In the genomic region with DNA sequence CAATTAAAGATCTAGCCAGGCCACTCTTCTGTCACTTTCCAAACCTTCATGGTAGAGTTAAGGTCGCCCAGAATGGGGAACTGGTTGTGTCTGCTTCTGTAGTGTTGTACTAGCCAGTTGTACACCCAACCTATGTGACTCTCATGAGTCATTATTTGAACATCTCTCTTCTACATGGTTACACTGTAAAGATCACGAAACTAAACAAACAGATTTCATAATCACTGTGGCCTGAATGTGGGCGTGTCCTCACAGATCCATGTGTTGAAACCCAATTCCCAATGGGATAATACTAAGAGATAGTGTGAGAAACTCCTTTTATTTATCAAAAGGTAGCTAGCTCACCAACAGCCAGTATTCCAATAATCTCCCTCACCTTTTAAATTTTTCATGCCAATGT, we compare ENCODE assay signal across 40 mouse cellular contexts. TPM values are rescaled to one million over a fixed set of nuclear protein-coding genes. Genes with fewer than 3 reads are reported as not detected.
DNase-seq lines count a peak whose midpoint lies in the region; ATAC-seq and TF ChIP-seq lines count a peak whose summit lies in the region.
"Had no signal": no experiment of that assay in that cellular context is flagged by ENCODE, and none has a peak within 500 bp of the region (broad histone marks: within the 10 kb centered on the region; RNA-seq: fewer than 3 reads in every experiment).

No protein-coding gene starts in this region.

- TF ChIP-seq CTCF in intestine, postnatal 0 days (IDR thresholded peaks at IDR 0.05; ENCODE audit: low read depth): no peak

- no peak overlapping the region for H3K4me3 ChIP-seq in intestine, embryonic 15.5 days (replicated peaks)
- H3K4me3 ChIP-seq in intestine, postnatal 0 days (ENCODE audit: low read depth, low read length): no peak overlapping the region
- H3K4me3 ChIP-seq in liver, embryonic 16.5 days (ENCODE audit: low read depth, low read length): no peak overlapping the region
- H3K4me3 ChIP-seq in midbrain, embryonic 10.5 days: no peak overlapping the region
- H3K4me3 ChIP-seq: forebrain, embryonic 12.5 days; heart, embryonic 13.5 days; megakaryocyte, embryonic 14.5 days; midbrain, embryonic 13.5 days; stomach, embryonic 15.5 days had no signal

- DNase-seq in lung, postnatal 25 days (ENCODE audit: low spot score): peak; percentile 55
- no peak for DNase-seq in lung, postnatal 14 days
- no peak for DNase-seq in midbrain, embryonic 10.5 days (ENCODE audit: low spot score)
- DNase-seq: adrenal gland, adult 2 months; adrenal gland, postnatal 36 days; cerebellum, adult 18-20 months; cerebellum, postnatal 14 days; forebrain, postnatal 0 days; heart, postnatal 10 days; kidney, adult 2 months; retina, postnatal 1 day; right cerebral cortex, postnatal 25 days; thymus, adult 18-20 months; thymus, postnatal 36 days had no signal

- H3K27me3 ChIP-seq in intestine, embryonic 15.5 days (replicated peaks): no peaks in the 10 kb centered on the region
- H3K27me3 ChIP-seq in intestine, postnatal 0 days (replicated peaks; ENCODE audit: control insufficient read depth, insufficient read depth, low read length): no peaks in the 10 kb centered on the region
- H3K27me3 ChIP-seq in liver, embryonic 16.5 days (ENCODE audit: control insufficient read depth, insufficient read depth, low read depth, low read length): no peaks in the 10 kb centered on the region
- H3K27me3 ChIP-seq in midbrain, embryonic 10.5 days (ENCODE audit: low read depth, poor library complexity, severe bottlenecking): no peaks in the 10 kb centered on the region
- H3K27me3 ChIP-seq: forebrain, embryonic 12.5 days; heart, embryonic 13.5 days; megakaryocyte, embryonic 14.5 days; midbrain, embryonic 13.5 days; stomach, embryonic 15.5 days had no signal

- no peaks in the 10 kb centered on the region for H3K9me3 ChIP-seq in intestine, embryonic 15.5 days
- H3K9me3 ChIP-seq in intestine, postnatal 0 days (ENCODE audit: control insufficient read depth): no peaks in the 10 kb centered on the region
- no peaks in the 10 kb centered on the region for H3K9me3 ChIP-seq in liver, embryonic 16.5 days (replicated peaks; ENCODE audit: control insufficient read depth, low read length)
- H3K9me3 ChIP-seq in midbrain, embryonic 10.5 days (replicated peaks): no peaks in the 10 kb centered on the region
- H3K9me3 ChIP-seq: forebrain, embryonic 12.5 days; megakaryocyte, embryonic 14.5 days; midbrain, embryonic 13.5 days; stomach, embryonic 15.5 days had no signal

- H3K9ac ChIP-seq in intestine, embryonic 15.5 days: no peak overlapping the region
- no peak overlapping the region for H3K9ac ChIP-seq in intestine, postnatal 0 days (ENCODE audit: low read depth, low read length)
- no peak overlapping the region for H3K9ac ChIP-seq in liver, embryonic 16.5 days (ENCODE audit: low read depth, low read length)
- H3K9ac ChIP-seq: forebrain, embryonic 12.5 days; forebrain, postnatal 0 days; heart, embryonic 13.5 days; hindbrain, embryonic 14.5 days; liver, embryonic 14.5 days; midbrain, embryonic 13.5 days; stomach, embryonic 15.5 days had no signal

- WGBS in intestine, embryonic 15.5 days: 70% methylated on average over 3 of the region's 3 CpGs
- 54% methylated on average over 3 of the region's 3 CpGs for WGBS in intestine, postnatal 0 days
- WGBS in liver, embryonic 16.5 days (ENCODE audit: insufficient replicate concordance): 39% methylated on average over 3 of the region's 3 CpGs
- WGBS in midbrain, embryonic 10.5 days: 87% methylated on average over 3 of the region's 3 CpGs

- ATAC-seq in intestine, embryonic 15.5 days: peak; percentile 48; the same call in 1 of the 2 replicates
- no peak for ATAC-seq in intestine, postnatal 0 days
- ATAC-seq in liver, embryonic 16.5 days (ENCODE audit: low read depth): peak; percentile 2; the same call in 1 of the 2 replicates
- no peak for ATAC-seq in erythroblast, adult 5-6 weeks (replicated peaks; ENCODE audit: low FRiP score, poor library complexity, severe bottlenecking)
- no peak for ATAC-seq in inflammation-experienced regulatory T-cells, adult 6 months
- ATAC-seq: CD4-positive, CD25-positive, alpha-beta regulatory T cell, adult 4 months; forebrain, postnatal 0 days; midbrain, embryonic 13.5 days had no signal

- no peak overlapping the region for H3K27ac ChIP-seq in intestine, embryonic 15.5 days
- no peak overlapping the region for H3K27ac ChIP-seq in intestine, postnatal 0 days (ENCODE audit: low read depth, low read length)
- peak overlapping the region; percentile 54 for H3K27ac ChIP-seq in liver, embryonic 16.5 days (ENCODE audit: low read length)
- H3K27ac ChIP-seq in midbrain, embryonic 10.5 days (replicated peaks): no peak overlapping the region
- H3K27ac ChIP-seq: forebrain, embryonic 12.5 days; heart, embryonic 13.5 days; hindbrain, embryonic 14.5 days; kidney, postnatal 0 days; liver, embryonic 14.5 days; midbrain, embryonic 13.5 days; stomach, embryonic 15.5 days had no signal

- no peak overlapping the region for H3K4me2 ChIP-seq in intestine, embryonic 15.5 days (replicated peaks)
- H3K4me2 ChIP-seq in intestine, postnatal 0 days (replicated peaks; ENCODE audit: low read depth): no peak overlapping the region
- H3K4me2 ChIP-seq in liver, embryonic 16.5 days (ENCODE audit: low read depth, low read length): no peak overlapping the region
- H3K4me2 ChIP-seq: forebrain, embryonic 12.5 days; hindbrain, embryonic 14.5 days; midbrain, embryonic 13.5 days; stomach, embryonic 15.5 days had no signal

- H3K36me3 ChIP-seq in intestine, embryonic 15.5 days: no peaks in the 10 kb centered on the region
- H3K36me3 ChIP-seq in intestine, postnatal 0 days (ENCODE audit: control insufficient read depth, insufficient read depth): no peaks in the 10 kb centered on the region
- no peaks in the 10 kb centered on the region for H3K36me3 ChIP-seq in liver, embryonic 16.5 days (ENCODE audit: control insufficient read depth, insufficient read depth)
- no peaks in the 10 kb centered on the region for H3K36me3 ChIP-seq in midbrain, embryonic 10.5 days
- H3K36me3 ChIP-seq: forebrain, embryonic 12.5 days; heart, embryonic 13.5 days; midbrain, embryonic 13.5 days; stomach, embryonic 15.5 days had no signal

- peaks cover 6% of the 10 kb centered on the region; the same call in 1 of the 2 replicates for H3K4me1 ChIP-seq in intestine, embryonic 15.5 days (replicated peaks)
- H3K4me1 ChIP-seq in intestine, postnatal 0 days (replicated peaks; ENCODE audit: control insufficient read depth, insufficient read depth, low read length): no peaks in the 10 kb centered on the region
- H3K4me1 ChIP-seq in liver, embryonic 16.5 days (ENCODE audit: control insufficient read depth, low read depth, low read length): peaks cover 38% of the 10 kb centered on the region
- H3K4me1 ChIP-seq in midbrain, embryonic 10.5 days: peaks cover 6% of the 10 kb centered on the region
- H3K4me1 ChIP-seq: heart, embryonic 13.5 days had no signal

RNA-seq across cellular contexts. Expression of gene 1700017B05Rik, which starts 33.3 kb away (rescaled TPM):
- polyA plus RNA-seq in intestine, embryonic 15.5 days (2015; fragmentation: Nextera tagmentation; extraction: Ambion mirVana): 27.7 and 29.6 TPM in 2 replicates
- 12.8 and 14.2 TPM in 2 replicates for polyA plus RNA-seq in intestine, postnatal 0 days (2015; fragmentation: Nextera tagmentation; extraction: Ambion mirVana)
- 14.1 and 16.9 TPM in 2 replicates for polyA plus RNA-seq in liver, embryonic 16.5 days (2015; fragmentation: Nextera tagmentation; extraction: Ambion mirVana)
- 24.5 and 32.9 TPM in 2 replicates for total RNA-seq in erythroblast, adult 5-6 weeks (2015; ENCODE audit: low replicate concordance)
- total RNA-seq in erythroblast, adult 5-6 weeks (2017; ENCODE audit: low replicate concordance): 15.5 and 16.6 TPM in 2 replicates
- 11.8 TPM in 2 replicates for polyA plus RNA-seq in midbrain, embryonic 10.5 days (2016; fragmentation: Nextera tagmentation; extraction: Ambion mirVana)
- 10 to 100 TPM; 15.1 to 27.5 (median 19.5) TPM for polyA plus RNA-seq in inflammation-experienced regulatory T-cells, adult 6 months (2017; shearing (Covaris generic))

RNA-seq across cellular contexts. Expression of gene Trcg1, which starts 59.3 kb away (rescaled TPM):
- not detected in 2 replicates for polyA plus RNA-seq in intestine, embryonic 15.5 days (2015; fragmentation: Nextera tagmentation; extraction: Ambion mirVana)
- not detected in 2 replicates for polyA plus RNA-seq in intestine, postnatal 0 days (2015; fragmentation: Nextera tagmentation; extraction: Ambion mirVana)
- polyA plus RNA-seq in liver, embryonic 16.5 days (2015; fragmentation: Nextera tagmentation; extraction: Ambion mirVana): not detected in 2 replicates
- not detected in 2 replicates for total RNA-seq in erythroblast, adult 5-6 weeks (2015; ENCODE audit: low replicate concordance)
- total RNA-seq in erythroblast, adult 5-6 weeks (2017; ENCODE audit: low replicate concordance): not detected in 2 replicates
- polyA plus RNA-seq in midbrain, embryonic 10.5 days (2016; fragmentation: Nextera tagmentation; extraction: Ambion mirVana): not detected in 2 replicates
- not detected for polyA plus RNA-seq in inflammation-experienced regulatory T-cells, adult 6 months (2017; shearing (Covaris generic))
- total RNA-seq: adrenal gland, adult 2 months; adrenal gland, postnatal 36 days; forebrain, postnatal 0 days; gastrocnemius, adult 8-10 months; gastrocnemius, postnatal 4 days; heart, adult 8-10 months; heart, postnatal 10 days; hematopoietic stem cell, adult 5-6 weeks; layer of hippocampus, adult 8-10 months; layer of hippocampus, postnatal 25 days; left cerebral cortex, postnatal 10 days had no signal
- polyA plus RNA-seq: adrenal gland, adult 2 months; brain, embryonic 14.5 days; CD4-positive, CD25-positive, alpha-beta regulatory T cell, adult 4 months; cortical plate, adult 2 months; embryonic facial prominence, embryonic 14.5 days; forebrain, embryonic 12.5 days; forebrain, postnatal 0 days; hindbrain, embryonic 14.5 days; kidney, adult 2 months; limb, embryonic 11.5 days; liver, embryonic 14.5 days; midbrain, embryonic 13.5 days; neural tube, embryonic 14.5 days had no signal

Comparison
In these comparisons a context has a peak if more than half of its experiments do, and no peak if none do; other contexts are left out.
1. ATAC-seq: peak in intestine, embryonic 15.5 days (single experiment) and liver, embryonic 16.5 days (single experiment); none in intestine, postnatal 0 days (single experiment), erythroblast, adult 5-6 weeks (single experiment) and inflammation-experienced regulatory T-cells, adult 6 months (single experiment).